Mouse (Mus musculus): ENCODE data around the gene Osbpl6. TPM values are rescaled to one million over a fixed set of nuclear protein-coding genes. Genes with fewer than 3 reads are reported as not detected.
A peak's percentile ranks its signal among the peaks of the same experiment; 100 is the strongest.

Osbpl6 gene
- polyA plus RNA-seq, 1 experiment from 2014 or later: 9.9 TPM

DNA sequence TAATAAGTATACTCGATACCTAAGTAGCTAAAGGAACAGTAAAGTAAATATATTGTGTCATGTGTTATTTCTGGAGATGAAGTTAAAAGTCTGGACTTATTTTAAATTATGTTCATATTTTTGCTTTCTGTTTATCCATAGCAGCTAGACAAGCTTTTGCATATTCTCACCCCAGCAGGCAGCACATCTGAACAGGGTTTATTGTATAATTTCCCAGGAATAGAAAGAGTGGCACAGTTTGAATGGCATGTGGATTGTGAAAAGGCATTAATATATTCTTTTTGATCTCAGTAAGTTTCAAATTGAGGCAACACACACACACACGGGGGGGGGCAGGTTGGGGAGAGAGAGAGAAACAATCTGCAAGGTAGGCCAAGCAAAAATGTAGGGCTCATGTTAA is 6.6 kb downstream of the Osbpl6 start:
- no peaks in the 10 kb centered on the region for H3K36me3 ChIP-seq (ENCODE audit: control insufficient read depth, insufficient read depth, low read length)
- no peak overlapping the region for H3K4me2 ChIP-seq (ENCODE audit: low read depth, low read length)
- ATAC-seq (ENCODE audit: insufficient read depth, low FRiP score): no peak
- 61% methylated on average over 2 of the region's 2 CpGs for WGBS
- H3K4me3 ChIP-seq (replicated peaks; ENCODE audit: low read length): no peak overlapping the region
- no peaks in the 10 kb centered on the region for H3K9me3 ChIP-seq (replicated peaks; ENCODE audit: control insufficient read depth, low read length)
- no peak overlapping the region for H3K27ac ChIP-seq (ENCODE audit: low read length)
- no peak overlapping the region for H3K9ac ChIP-seq (ENCODE audit: low read length)
- no peaks in the 10 kb centered on the region for H3K27me3 ChIP-seq (ENCODE audit: control insufficient read depth, insufficient read depth, low read length)
- no peaks in the 10 kb centered on the region for H3K4me1 ChIP-seq (ENCODE audit: control insufficient read depth, insufficient read depth, low read length)

DNA sequence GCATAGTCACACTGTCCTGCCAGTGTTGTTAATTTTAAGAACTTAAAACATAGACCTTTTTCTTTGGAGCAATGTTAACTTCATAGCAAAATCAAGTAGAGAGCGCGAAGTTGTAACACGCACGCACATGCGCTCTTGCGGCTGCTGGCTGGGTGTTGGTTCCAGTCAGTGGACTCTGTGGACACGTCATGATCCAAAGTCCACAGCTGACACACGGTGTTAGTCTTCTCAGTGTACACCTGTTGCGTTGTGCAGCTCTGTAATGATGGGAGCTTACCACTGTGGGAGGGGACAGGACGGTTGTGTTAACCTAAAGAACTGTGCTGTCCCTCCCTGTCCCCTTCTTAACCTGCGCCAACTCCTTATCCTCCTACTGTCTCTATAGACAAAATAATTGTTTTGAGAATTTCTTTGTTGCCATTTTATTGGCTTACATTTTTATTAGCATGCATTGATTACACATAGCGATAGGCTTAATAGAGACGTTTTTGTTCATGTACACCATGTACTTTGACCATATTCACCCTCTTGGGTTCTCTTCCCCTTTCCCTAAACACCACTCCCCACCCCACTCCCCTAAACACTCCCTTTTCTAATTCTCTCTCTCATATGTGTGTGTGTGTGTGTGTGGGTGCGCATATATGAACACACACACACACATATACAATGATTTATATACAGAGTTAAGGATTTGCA is 11.3 kb downstream of the Osbpl6 start:
- Histone ChIP-seq H3K27me3 (ENCODE audit: control insufficient read depth, insufficient read depth, low read length) (no peaks in the 10 kb centered on the region), H3K36me3 (ENCODE audit: control insufficient read depth, insufficient read depth, low read length) (no peaks in the 10 kb centered on the region), H3K4me2 (ENCODE audit: low read depth, low read length) (no peak overlapping the region), H3K27ac (ENCODE audit: low read length) (no peak overlapping the region), H3K9me3 (replicated peaks; ENCODE audit: control insufficient read depth, low read length) (no peaks in the 10 kb centered on the region), H3K4me3 (replicated peaks; ENCODE audit: low read length) (no peak overlapping the region), H3K4me1 (ENCODE audit: control insufficient read depth, insufficient read depth, low read length) (no peaks in the 10 kb centered on the region), H3K9ac (ENCODE audit: low read length) (no peak overlapping the region)
- 86% methylated on average over 14 of the region's 14 CpGs for WGBS
- peak; percentile 60; the same call in 1 of the 2 replicates for ATAC-seq (ENCODE audit: insufficient read depth, low FRiP score)

DNA sequence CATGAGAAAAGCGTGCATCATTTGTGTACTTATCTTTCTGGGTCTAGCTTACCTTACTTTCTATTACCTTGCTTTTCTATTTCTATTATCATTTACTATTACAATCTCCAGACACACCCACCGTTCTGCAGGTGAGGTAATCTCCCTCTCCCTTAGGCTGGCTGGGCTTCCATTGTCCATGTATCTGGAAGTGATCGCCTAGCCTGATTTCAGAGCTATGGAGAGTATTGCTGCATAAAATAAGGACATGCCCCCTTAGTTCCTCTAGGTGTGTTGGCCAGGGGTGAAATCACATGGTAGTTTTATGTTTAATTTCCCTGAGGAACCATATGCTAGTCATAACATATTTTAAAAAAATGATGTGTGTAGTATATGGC is 11.8 kb downstream of the Osbpl6 start:
- Histone ChIP-seq H3K27me3 (ENCODE audit: control insufficient read depth, insufficient read depth, low read length) (no peaks in the 10 kb centered on the region), H3K4me2 (ENCODE audit: low read depth, low read length) (no peak overlapping the region), H3K36me3 (ENCODE audit: control insufficient read depth, insufficient read depth, low read length) (no peaks in the 10 kb centered on the region), H3K4me3 (replicated peaks; ENCODE audit: low read length) (no peak overlapping the region), H3K9me3 (replicated peaks; ENCODE audit: control insufficient read depth, low read length) (no peaks in the 10 kb centered on the region), H3K9ac (ENCODE audit: low read length) (no peak overlapping the region), H3K4me1 (ENCODE audit: control insufficient read depth, insufficient read depth, low read length) (no peaks in the 10 kb centered on the region), H3K27ac (ENCODE audit: low read length) (no peak overlapping the region)
- 81% methylated on average over 3 of the region's 3 CpGs for WGBS
- no peak for ATAC-seq (ENCODE audit: insufficient read depth, low FRiP score)

DNA sequence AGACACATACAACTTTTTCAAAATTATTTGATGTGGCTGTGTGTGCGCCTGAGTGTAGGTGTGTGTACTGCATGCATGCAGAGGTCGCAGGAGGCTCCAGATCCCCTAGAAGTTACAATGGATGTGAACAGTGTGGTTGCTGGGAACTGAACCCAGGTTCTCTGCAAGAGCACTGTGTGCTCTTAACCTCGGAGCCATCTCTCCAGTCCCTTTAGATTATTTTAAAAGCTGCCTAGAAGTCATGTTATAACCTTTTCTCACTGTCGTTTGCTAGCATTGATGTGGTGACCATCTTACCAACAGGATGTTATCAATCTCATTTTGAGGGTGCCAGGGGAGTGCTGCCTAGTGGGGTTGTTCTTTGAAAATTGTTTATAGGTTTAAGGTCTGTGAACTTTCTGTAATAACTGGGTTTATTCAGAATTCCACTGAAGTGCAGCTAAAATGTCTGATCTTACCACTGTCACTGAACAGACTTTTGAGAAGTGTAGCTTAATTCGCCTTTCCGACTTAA is 15.2 kb downstream of the Osbpl6 start:
- Histone ChIP-seq H3K9ac (ENCODE audit: low read length) (no peak overlapping the region), H3K9me3 (replicated peaks; ENCODE audit: control insufficient read depth, low read length) (no peaks in the 10 kb centered on the region), H3K4me1 (ENCODE audit: control insufficient read depth, insufficient read depth, low read length) (no peaks in the 10 kb centered on the region), H3K27ac (ENCODE audit: low read length) (no peak overlapping the region), H3K36me3 (ENCODE audit: control insufficient read depth, insufficient read depth, low read length) (no peaks in the 10 kb centered on the region), H3K4me3 (replicated peaks; ENCODE audit: low read length) (no peak overlapping the region), H3K27me3 (ENCODE audit: control insufficient read depth, insufficient read depth, low read length) (no peaks in the 10 kb centered on the region), H3K4me2 (ENCODE audit: low read depth, low read length) (no peak overlapping the region)
- 70% methylated on average over 6 of the region's 6 CpGs for WGBS
- no peak for ATAC-seq (ENCODE audit: insufficient read depth, low FRiP score)

DNA sequence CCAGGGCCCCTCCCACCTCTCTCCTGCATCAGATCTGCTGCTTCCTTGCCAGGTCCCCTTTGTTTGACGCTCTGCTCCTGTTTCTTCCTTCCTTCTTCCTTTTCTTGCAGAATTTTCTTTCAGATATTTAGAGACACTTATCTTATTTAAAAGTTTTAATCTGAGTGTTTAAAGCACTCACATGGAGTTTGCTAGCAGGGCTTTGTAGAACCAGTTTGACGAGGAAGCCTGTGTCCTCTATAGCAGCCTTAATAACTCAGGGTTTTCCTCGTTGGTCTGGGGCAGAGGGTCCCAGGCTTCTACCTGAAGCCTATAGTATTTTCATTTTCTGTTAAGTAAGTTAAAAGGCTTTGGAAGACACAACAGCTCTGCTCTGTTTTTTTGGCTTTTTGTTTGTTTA is 20.5 kb downstream of the Osbpl6 start:
- Histone ChIP-seq H3K36me3 (ENCODE audit: control insufficient read depth, insufficient read depth, low read length) (no peaks in the 10 kb centered on the region), H3K4me2 (ENCODE audit: low read depth, low read length) (no peak overlapping the region), H3K9me3 (replicated peaks; ENCODE audit: control insufficient read depth, low read length) (no peaks in the 10 kb centered on the region), H3K4me1 (ENCODE audit: control insufficient read depth, insufficient read depth, low read length) (peaks cover 4% of the 10 kb centered on the region), H3K9ac (ENCODE audit: low read length) (no peak overlapping the region), H3K4me3 (replicated peaks; ENCODE audit: low read length) (no peak overlapping the region), H3K27ac (ENCODE audit: low read length) (no peak overlapping the region), H3K27me3 (ENCODE audit: control insufficient read depth, insufficient read depth, low read length) (no peaks in the 10 kb centered on the region)
- WGBS: 50% methylated on average over 3 of the region's 3 CpGs
- ATAC-seq (ENCODE audit: insufficient read depth, low FRiP score): no peak

DNA sequence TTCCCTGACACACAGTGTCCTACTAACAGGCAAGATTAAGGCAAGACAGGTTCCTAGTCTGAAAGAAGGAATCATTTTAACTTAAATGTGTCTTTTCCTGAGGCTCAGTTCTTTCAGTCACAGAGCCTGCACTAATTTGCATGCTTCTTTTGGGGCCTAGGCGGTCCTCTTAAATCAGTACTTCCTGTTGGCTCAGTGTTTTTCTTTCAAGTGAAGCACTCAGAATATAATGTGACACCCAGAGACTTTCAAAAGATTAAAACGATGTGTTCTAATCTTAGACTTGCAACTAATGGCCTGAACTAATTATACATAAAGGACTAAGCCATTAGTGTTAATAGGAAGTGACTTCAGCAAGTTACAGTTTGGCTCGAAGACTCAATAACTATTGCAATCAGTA is 23.0 kb downstream of the Osbpl6 start:
- Histone ChIP-seq H3K4me3 (replicated peaks; ENCODE audit: low read length) (no peak overlapping the region), H3K9ac (ENCODE audit: low read length) (no peak overlapping the region), H3K4me1 (ENCODE audit: control insufficient read depth, insufficient read depth, low read length) (peaks cover 4% of the 10 kb centered on the region), H3K36me3 (ENCODE audit: control insufficient read depth, insufficient read depth, low read length) (no peaks in the 10 kb centered on the region), H3K4me2 (ENCODE audit: low read depth, low read length) (no peak overlapping the region), H3K27me3 (ENCODE audit: control insufficient read depth, insufficient read depth, low read length) (no peaks in the 10 kb centered on the region), H3K27ac (ENCODE audit: low read length) (no peak overlapping the region), H3K9me3 (replicated peaks; ENCODE audit: control insufficient read depth, low read length) (no peaks in the 10 kb centered on the region)
- ATAC-seq (ENCODE audit: insufficient read depth, low FRiP score): no peak
- WGBS: 70% methylated on average over 3 of the region's 3 CpGs

DNA sequence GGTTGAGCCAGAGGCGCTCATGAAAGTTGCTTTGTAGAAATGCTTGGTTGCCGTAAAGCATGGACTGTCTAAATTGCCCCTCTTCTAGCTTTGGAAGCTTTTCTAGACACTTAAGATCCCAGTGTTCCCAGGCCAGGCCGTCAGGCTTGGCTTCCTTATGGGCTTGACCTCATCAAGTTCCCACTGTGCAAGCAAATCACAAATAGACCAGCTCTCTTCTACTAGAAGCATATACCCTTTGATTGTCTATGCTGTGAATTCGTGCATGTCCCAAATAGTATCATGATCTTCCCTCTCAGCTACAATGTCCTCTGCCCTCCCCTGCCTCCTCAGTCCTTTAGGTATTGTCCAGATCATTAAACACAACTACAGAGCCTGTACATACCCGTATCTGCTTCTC is 23.5 kb downstream of the Osbpl6 start:
- ATAC-seq (ENCODE audit: insufficient read depth, low FRiP score): no peak
- no peaks in the 10 kb centered on the region for H3K36me3 ChIP-seq (ENCODE audit: control insufficient read depth, insufficient read depth, low read length)
- 83% methylated on average over 5 of the region's 5 CpGs for WGBS

DNA sequence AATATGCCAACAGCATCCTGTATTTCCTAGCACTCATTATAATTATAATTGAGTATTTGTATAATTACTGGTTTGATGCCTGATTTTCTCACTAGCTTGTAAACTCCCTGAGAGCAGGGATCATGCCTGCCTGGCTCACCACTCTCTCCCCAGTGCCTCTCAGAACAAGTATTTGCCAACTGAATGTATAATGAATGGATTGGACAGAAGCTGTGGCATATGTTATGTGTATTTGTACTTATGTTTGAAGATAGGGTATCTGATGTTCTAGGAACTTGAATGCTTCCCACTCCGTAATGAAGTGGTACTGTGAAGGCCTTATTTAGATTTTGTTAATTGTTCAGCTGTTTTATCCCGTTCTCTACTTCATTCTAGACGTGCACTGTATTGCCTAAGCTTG is 24.2 kb downstream of the Osbpl6 start:
- no peak for ATAC-seq (ENCODE audit: insufficient read depth, low FRiP score)
- Histone ChIP-seq H3K9ac (ENCODE audit: low read length) (no peak overlapping the region), H3K27ac (ENCODE audit: low read length) (no peak overlapping the region), H3K4me3 (replicated peaks; ENCODE audit: low read length) (no peak overlapping the region), H3K4me1 (ENCODE audit: control insufficient read depth, insufficient read depth, low read length) (peaks cover 4% of the 10 kb centered on the region), H3K9me3 (replicated peaks; ENCODE audit: control insufficient read depth, low read length) (no peaks in the 10 kb centered on the region), H3K4me2 (ENCODE audit: low read depth, low read length) (no peak overlapping the region), H3K27me3 (ENCODE audit: control insufficient read depth, insufficient read depth, low read length) (no peaks in the 10 kb centered on the region), H3K36me3 (ENCODE audit: control insufficient read depth, insufficient read depth, low read length) (no peaks in the 10 kb centered on the region)
- 92% methylated on average over 3 of the region's 3 CpGs for WGBS

More for the DNA sequence above, 23.5 kb downstream of the Osbpl6 start:
- Histone ChIP-seq H3K9ac (ENCODE audit: low read length) (no peak overlapping the region), H3K4me3 (replicated peaks; ENCODE audit: low read length) (no peak overlapping the region), H3K27ac (ENCODE audit: low read length) (no peak overlapping the region), H3K4me2 (ENCODE audit: low read depth, low read length) (no peak overlapping the region), H3K27me3 (ENCODE audit: control insufficient read depth, insufficient read depth, low read length) (no peaks in the 10 kb centered on the region), H3K9me3 (replicated peaks; ENCODE audit: control insufficient read depth, low read length) (no peaks in the 10 kb centered on the region), H3K4me1 (ENCODE audit: control insufficient read depth, insufficient read depth, low read length) (peaks cover 4% of the 10 kb centered on the region)

DNA sequence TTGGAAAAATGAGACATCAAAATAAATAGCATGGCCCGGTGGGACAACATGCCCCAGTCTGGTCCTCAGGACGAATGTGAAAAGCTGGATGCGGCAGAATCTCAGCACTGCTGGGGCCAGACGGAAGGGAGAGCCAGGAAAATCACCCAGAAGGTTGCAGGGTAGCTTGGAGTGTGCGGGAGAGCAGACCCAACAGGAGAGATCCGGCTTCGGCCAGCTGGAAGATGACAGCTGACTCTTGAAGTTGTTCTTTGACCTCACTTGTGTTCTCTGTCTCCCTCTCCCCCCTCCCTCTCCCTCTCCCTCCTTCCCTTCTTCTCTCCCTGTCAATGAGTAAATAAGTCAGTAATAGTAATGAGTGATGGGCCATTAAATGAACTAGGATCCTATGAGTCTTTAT is 27.9 kb downstream of the Osbpl6 start:
- H3K4me2 ChIP-seq (ENCODE audit: low read depth, low read length): no peak overlapping the region
- WGBS: 64% methylated on average over 7 of the region's 7 CpGs
- H3K4me3 ChIP-seq (replicated peaks; ENCODE audit: low read length): no peak overlapping the region
- ATAC-seq (ENCODE audit: insufficient read depth, low FRiP score): no peak
- no peak overlapping the region for H3K9ac ChIP-seq (ENCODE audit: low read length)
- no peak overlapping the region for H3K27ac ChIP-seq (ENCODE audit: low read length)
- no peaks in the 10 kb centered on the region for H3K36me3 ChIP-seq (ENCODE audit: control insufficient read depth, insufficient read depth, low read length)
- no peaks in the 10 kb centered on the region for H3K9me3 ChIP-seq (replicated peaks; ENCODE audit: control insufficient read depth, low read length)
- H3K27me3 ChIP-seq (ENCODE audit: control insufficient read depth, insufficient read depth, low read length): no peaks in the 10 kb centered on the region
- H3K4me1 ChIP-seq (ENCODE audit: control insufficient read depth, insufficient read depth, low read length): no peaks in the 10 kb centered on the region
